Mouse (Mus musculus) natural killer cell, adult 2 months (primary cell): Measurements from ENCODE around the gene Orai1.
A peak's percentile ranks its signal among the peaks of the same experiment; 100 is the strongest.

Experiments used
- DNase-seq, 2 experiments: peaks; one replicate each; pipeline ENCODE4 v3.0.0; 2022; ENCODE audit warnings: low spot score in 2 of 2

Gene Orai1

GRCm38 (mm10) chr5:123067395-123067995, 52.6 kb downstream of the Orai1 start:
- peak; percentile 32 to 46 for DNase-seq

GRCm38 (mm10) chr5:123068115-123068514, 53.2 kb downstream of the Orai1 start, which contains the start of gene Tmem120b:
Gene Tmem120b (plus strand): TSS chr5:123068415.
- no peak for DNase-seq

- DNase-seq: no peak
Measured at GRCm38 (mm10) chr5:123068714-123069113, 53.8 kb downstream of the Orai1 start.

GRCm38 (mm10) chr5:123075576-123076418, 60.9 kb downstream of the Orai1 start:
- peak; percentile 90 to 93 for DNase-seq

GRCm38 (mm10) chr5:123076419-123077281, 61.8 kb downstream of the Orai1 start:
- no peak for DNase-seq

GRCm38 (mm10) chr5:123079568-123079967, 64.7 kb downstream of the Orai1 start:
- no peak for DNase-seq

- DNase-seq: peak; percentile 39 to 51
Measured at GRCm38 (mm10) chr5:123080041-123080440, 65.2 kb downstream of the Orai1 start.
